Mouse (Mus musculus) ES-E14 (cell line): Measurements from ENCODE around the gene Abcf1.

Experiments
- HCFC1 ChIP-seq: IDR thresholded peaks from 2 replicates; pipeline ENCODE4 v1.6.1; 2012; ENCODE audit warnings: low read length, inconsistent platforms, borderline replicate concordance; ENCODE audit not compliant: insufficient read depth
- ZNF384 ChIP-seq: IDR thresholded peaks from 2 replicates; pipeline ENCODE4 v1.6.1; 2012; ENCODE audit warnings: low read depth, low read length, inconsistent platforms

DNA sequence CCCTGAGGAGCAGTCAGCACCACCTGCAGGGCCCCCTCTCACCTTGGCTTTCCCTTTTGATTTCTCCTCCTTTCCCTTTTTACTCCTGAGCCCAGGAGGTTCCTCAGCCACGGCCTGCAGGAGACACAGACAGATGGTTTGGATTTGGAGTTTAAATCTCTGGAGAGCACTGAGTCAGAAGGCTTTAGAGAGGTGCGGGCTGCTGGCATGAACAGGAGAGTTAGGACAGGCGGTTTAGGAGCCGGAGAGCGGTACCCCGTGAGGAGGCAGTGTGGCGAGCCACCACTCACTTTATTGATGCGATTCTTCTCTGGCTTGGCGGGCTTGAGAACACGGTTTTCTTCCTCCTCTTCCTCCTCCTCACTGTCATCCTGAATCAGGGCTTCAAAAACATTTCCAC is 6.3 kb downstream of the Abcf1 start:
- TF ChIP-seq HCFC1 (no peak), ZNF384 (no peak)
